Mouse (Mus musculus) midbrain, postnatal 0 days (tissue): ENCODE data around the gene Clpsl2. TPM values are rescaled to one million over a fixed set of nuclear protein-coding genes. Genes with fewer than 3 reads are reported as not detected.
A peak's percentile ranks its signal among the peaks of the same experiment; 100 is the strongest.
"Not testable (repeated sequence)": the region's sequence is repeated elsewhere in the genome, so short reads cannot be mapped to it uniquely, and the experiment has no call there.

ENCODE experiments used
- ATAC-seq: fragments of 200-750 bp; cut with Nextera tagmentation; 2 replicates; pipeline ENCODE4 v1.8.0; 2017; ENCODE audit warnings: moderate number of reproducible peaks, mild to moderate bottlenecking, moderate TSS enrichment, moderate library complexity; ENCODE audit not compliant: low FRiP score
- DNase-seq: peaks from one replicate; pipeline ENCODE4 v3.0.0-alpha.2; 2015; ENCODE audit warnings: low spot score
- H3K27ac ChIP-seq: fragments of 300-500 bp; sonication (generic); 2 replicates; pipeline ENCODE4 v1.5.1; 2014; ENCODE audit warnings: low read depth, mild to moderate bottlenecking, low read length, mixed read lengths
- H3K27me3 ChIP-seq: fragments of 300-500 bp; sonication (generic); 2 replicates; pipeline ENCODE4 v1.6.1; 2014; ENCODE audit warnings: low read length, control low read depth, mixed read lengths; ENCODE audit not compliant: insufficient read depth
- H3K36me3 ChIP-seq: fragments of 300-500 bp; sonication (generic); 2 replicates; pipeline ENCODE4 v1.6.1; 2014; ENCODE audit warnings: low read length, control low read depth, mixed read lengths; ENCODE audit not compliant: insufficient read depth
- H3K4me1 ChIP-seq: fragments of 300-500 bp; sonication (generic); 2 replicates; pipeline ENCODE4 v1.6.1; 2014; ENCODE audit warnings: mild to moderate bottlenecking, control low read depth, antibody characterized with exemption, low read length, mixed read lengths; ENCODE audit not compliant: insufficient read depth
- H3K4me2 ChIP-seq: fragments of 300-500 bp; sonication (generic); 2 replicates; pipeline ENCODE4 v1.6.1; 2014; ENCODE audit warnings: low read depth, mild to moderate bottlenecking, low read length, mixed read lengths; ENCODE audit not compliant: poor library complexity, severe bottlenecking
- H3K4me3 ChIP-seq: fragments of 300-500 bp; sonication (generic); 2 replicates; pipeline ENCODE4 v1.5.1; 2014; ENCODE audit warnings: low read depth, mild to moderate bottlenecking, low read length, moderate library complexity
- H3K9ac ChIP-seq: fragments of 300-500 bp; sonication (generic); replicated peaks from 2 replicates; pipeline ENCODE4 v1.6.1; 2014; ENCODE audit warnings: mild to moderate bottlenecking, low read length, moderate library complexity, mixed read lengths; ENCODE audit not compliant: poor library complexity, severe bottlenecking
- H3K9me3 ChIP-seq: fragments of 300-500 bp; sonication (generic); 2 replicates; pipeline ENCODE4 v1.6.1; 2016; ENCODE audit warnings: low read length, control low read depth
- CTCF ChIP-seq: IDR thresholded peaks from 2 replicates; pipeline ENCODE4 v1.5.1; 2016; ENCODE audit warnings: antibody characterized with exemption, mild to moderate bottlenecking
- WGBS: fragments of 180-500 bp; shearing (Covaris S2); extraction: QIAGEN DNeasy Blood & Tissue Kit; methylation state at CpG from one replicate; pipeline ENCODE4 v1.1.7; 2014; 5-methylcytosine and 5-hydroxymethylcytosine counted together
- polyA plus RNA-seq: library from polyadenylated mRNA; unstranded; fragments of >200 nt; fragmentation: Nextera tagmentation; extraction: Ambion mirVana; gene quantifications from 2 replicates; pipeline ENCODE4 v1.2.1, GENCODE M21; 2015
- total RNA-seq: library from RNA; depleted of rRNA; stranded (reverse); fragments of >200 nt; gene quantifications from 2 replicates; pipeline ENCODE4 v1.2.3, GENCODE M21; 2014

Gene Clpsl2
- total and polyA plus RNA-seq, 2 experiments from 2014 or later = not detected

DNA sequence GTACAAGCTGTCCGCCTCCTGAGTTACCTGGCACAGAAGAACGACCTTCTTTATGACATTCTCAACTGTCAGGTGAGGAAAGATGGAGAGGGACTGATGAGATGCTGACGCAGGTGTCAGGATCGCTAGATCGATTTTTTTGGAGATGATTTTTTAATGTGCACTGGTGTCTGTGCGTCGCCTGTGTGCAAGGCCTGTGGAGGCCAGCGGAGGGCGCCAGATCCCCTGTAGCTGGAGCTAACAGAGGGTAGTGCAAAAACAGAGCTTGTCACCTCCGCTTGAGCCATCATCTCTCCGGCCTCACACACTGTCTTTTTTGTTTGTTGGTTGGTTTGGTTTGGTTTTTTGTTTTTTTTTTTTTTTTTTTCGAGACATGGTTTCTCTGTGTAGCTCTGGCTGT lies 11.3 kb upstream of the Clpsl2 start:
- no peak overlapping the region for H3K27ac ChIP-seq
- no peak overlapping the region for H3K9ac ChIP-seq
- 50% methylated on average over 12 of the region's 12 CpGs for WGBS
- H3K36me3 ChIP-seq = no peaks in the 10 kb centered on the region
- H3K4me2 ChIP-seq = no peak overlapping the region
- ATAC-seq = no peak
- H3K4me3 ChIP-seq = no peak overlapping the region
- DNase-seq = no peak
- peaks cover 18% of the 10 kb centered on the region for H3K9me3 ChIP-seq
- 0 out of 2 replicates have a peak, but pooled peaks have one; percentile 2 for TF ChIP-seq CTCF
- no peaks in the 10 kb centered on the region for H3K4me1 ChIP-seq
- H3K27me3 ChIP-seq = no peaks in the 10 kb centered on the region; the same call in 1 of the 2 replicates

DNA sequence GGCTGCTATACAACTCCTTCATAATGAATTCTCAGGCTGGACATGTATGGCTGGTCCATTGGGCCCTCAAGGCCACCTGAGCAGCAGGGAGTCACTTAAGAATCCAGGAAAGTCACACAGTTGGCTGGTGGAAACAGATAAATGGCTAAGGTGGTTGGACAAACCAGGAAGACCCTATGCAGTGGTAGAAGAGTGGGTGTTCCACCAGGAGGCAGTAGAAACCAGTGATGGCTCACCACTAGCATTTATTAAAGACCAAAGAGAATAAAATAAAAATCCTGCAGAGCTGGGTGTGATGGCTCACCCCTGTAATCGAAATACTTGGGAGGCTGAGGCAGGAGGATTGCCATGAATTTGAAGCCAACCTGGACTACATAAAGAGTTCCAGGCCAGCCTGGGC lies 2.3 kb upstream of the Clpsl2 start:
- H3K9ac ChIP-seq = no peak overlapping the region

GRCm38 (mm10) chr17:28548550-28548949 lies 661 bp upstream of the Clpsl2 start:
- H3K9ac ChIP-seq = no peak overlapping the region
- ATAC-seq (no peak), DNase-seq (no peak)
- no peak for TF ChIP-seq CTCF
- no peak overlapping the region for H3K27ac ChIP-seq
- H3K27me3 ChIP-seq = no peaks in the 10 kb centered on the region
- no peaks in the 10 kb centered on the region for H3K9me3 ChIP-seq
- no peak overlapping the region for H3K4me3 ChIP-seq
- H3K4me2 ChIP-seq = no peak overlapping the region
- no peaks in the 10 kb centered on the region for H3K4me1 ChIP-seq
- 75% methylated on average over 11 of the region's 11 CpGs for WGBS
- no peaks in the 10 kb centered on the region for H3K36me3 ChIP-seq

More for the DNA sequence above, 2.3 kb upstream of the Clpsl2 start:
- no peaks in the 10 kb centered on the region for H3K9me3 ChIP-seq
- H3K4me3 ChIP-seq = no peak overlapping the region
- no peaks in the 10 kb centered on the region for H3K27me3 ChIP-seq
- H3K4me1 ChIP-seq = no peaks in the 10 kb centered on the region
- H3K36me3 ChIP-seq = no peaks in the 10 kb centered on the region
- TF ChIP-seq CTCF = no peak
- no peak for ATAC-seq
- 75% methylated on average over 1 of the region's 1 CpGs for WGBS
- no peak overlapping the region for H3K27ac ChIP-seq
- no peak for DNase-seq
- H3K4me2 ChIP-seq = no peak overlapping the region

DNA sequence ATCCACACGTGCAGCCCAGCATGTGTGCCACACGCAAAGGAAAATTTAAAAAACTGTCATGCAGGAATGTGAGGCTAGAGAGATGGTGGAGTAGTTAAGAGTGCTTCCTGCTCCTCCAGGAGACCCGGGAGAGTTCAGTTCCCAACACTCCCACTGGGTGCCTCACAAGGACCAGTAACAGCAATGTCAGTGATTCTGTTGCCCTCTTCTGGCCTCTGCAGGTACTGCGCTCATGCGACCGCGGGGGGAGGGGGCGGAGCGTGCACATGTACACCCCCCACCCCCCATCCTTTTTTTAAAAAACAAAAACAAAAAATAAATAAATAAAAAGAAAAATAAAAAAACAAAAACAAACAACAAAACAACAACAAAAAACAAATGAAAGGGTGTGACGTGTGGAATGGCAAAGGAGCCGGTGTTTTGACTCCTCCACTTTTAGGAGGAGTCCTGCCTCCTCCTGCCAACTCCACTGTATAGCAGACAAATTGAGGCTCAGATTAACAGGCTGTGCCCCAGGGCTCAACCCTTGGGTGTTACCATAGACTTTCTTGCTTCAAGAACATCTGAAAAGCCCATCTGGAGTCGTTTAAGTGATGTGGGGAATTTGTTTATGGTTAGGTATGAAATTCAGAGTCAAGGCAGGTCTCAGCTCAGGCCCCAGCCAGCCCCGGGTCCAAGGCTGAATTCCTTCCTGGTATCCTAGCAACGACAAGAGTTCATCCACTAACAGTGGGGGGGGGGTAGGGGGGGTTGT lies 4.0 kb downstream of the Clpsl2 start:
- 6% methylated on average over 14 of the region's 14 CpGs for WGBS
- Histone ChIP-seq H3K4me2 (no peak overlapping the region), H3K27ac (no peak overlapping the region), H3K9me3 (no peaks in the 10 kb centered on the region), H3K36me3 (no peaks in the 10 kb centered on the region), H3K4me3 (no peak overlapping the region), H3K4me1 (no peaks in the 10 kb centered on the region), H3K27me3 (no peaks in the 10 kb centered on the region), H3K9ac (no peak overlapping the region)
- peak; percentile 89 for TF ChIP-seq CTCF
- ATAC-seq (peak; percentile 58; the same call in 1 of the 2 replicates), DNase-seq (peak; percentile 67)

DNA sequence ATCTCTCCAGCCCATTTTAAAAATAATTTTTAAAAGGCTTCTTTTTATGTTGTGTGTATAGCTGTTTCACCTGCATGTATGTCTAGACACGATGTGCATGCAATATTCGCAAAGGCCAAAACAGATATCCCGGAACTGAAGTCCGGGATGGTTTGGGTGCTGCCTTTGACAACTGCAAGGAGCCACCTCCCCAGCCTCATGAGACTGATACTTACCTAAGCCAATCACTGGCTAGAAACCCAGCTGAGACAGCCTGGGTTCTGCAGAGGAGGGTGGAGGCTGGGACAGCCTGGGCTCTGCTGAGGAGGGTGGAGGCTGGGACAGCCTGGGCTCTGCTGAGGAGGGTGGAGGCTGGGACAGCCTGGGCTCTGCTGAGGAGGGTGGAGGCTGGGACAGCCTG lies 4.8 kb downstream of the Clpsl2 start:
- H3K36me3 ChIP-seq, H3K27me3 ChIP-seq, ATAC-seq, H3K4me3 ChIP-seq, H3K4me1 ChIP-seq, DNase-seq, H3K9me3 ChIP-seq, H3K27ac ChIP-seq, H3K9ac ChIP-seq, H3K4me2 ChIP-seq: not testable (repeated sequence)
- 88% methylated on average over 4 of the region's 4 CpGs for WGBS

DNA sequence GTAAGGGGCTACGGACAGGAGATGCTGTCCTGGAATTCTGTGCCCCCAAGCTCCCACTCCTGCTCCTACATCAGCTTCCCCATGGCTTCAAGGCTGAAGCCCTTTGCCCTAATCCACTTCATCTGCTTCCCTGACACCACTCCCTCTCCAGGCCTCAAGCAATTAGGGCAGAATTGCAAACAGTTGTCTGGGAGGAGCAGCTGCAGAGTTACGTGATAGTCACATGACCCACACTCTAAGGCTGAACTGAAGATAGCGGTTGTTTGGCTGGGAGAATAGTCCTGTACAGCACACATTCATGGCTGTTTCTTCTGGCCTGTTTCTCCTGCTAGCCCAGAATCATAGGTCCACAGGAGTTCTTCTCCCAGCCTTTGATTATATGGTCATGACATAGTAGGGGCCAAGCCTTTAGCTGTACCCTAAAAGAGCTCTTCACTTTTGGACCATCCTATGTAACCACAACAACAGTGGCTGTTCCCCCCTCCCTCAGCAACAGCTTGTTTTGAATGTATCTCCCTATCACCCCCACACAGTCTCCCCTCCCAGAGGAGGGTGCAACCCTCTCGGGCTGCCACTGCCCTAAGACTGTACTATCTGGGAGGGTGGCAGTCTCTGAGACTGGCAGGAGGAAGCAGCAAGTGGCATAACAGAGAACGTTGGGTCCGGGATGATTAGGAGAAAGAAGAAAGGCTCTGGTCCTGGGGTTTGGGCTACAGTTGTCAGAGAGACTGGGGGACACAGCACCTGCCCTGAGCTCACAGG lies 7.6 kb downstream of the Clpsl2 start:
- peak; percentile 6 for DNase-seq
- no peak for ATAC-seq
- WGBS = 60% methylated on average over 6 of the region's 6 CpGs

More for the DNA sequence above, 7.6 kb downstream of the Clpsl2 start:
- Histone ChIP-seq H3K4me3 (no peak overlapping the region), H3K9ac (no peak overlapping the region), H3K9me3 (no peaks in the 10 kb centered on the region), H3K27ac (no peak overlapping the region), H3K4me2 (no peak overlapping the region), H3K27me3 (no peaks in the 10 kb centered on the region), H3K36me3 (no peaks in the 10 kb centered on the region), H3K4me1 (no peaks in the 10 kb centered on the region)
- TF ChIP-seq CTCF = no peak
